Mouse (Mus musculus) cortical plate, adult 2 months (tissue): ENCODE results near the gene Traip.

Experiments used
- CTCF ChIP-seq: fragments of 200-500 bp; IDR thresholded peaks from 2 replicates; pipeline ENCODE4 v1.5.1; 2011; ENCODE audit warnings: mild to moderate bottlenecking, control low read depth, low read length; ENCODE audit not compliant: insufficient read depth; ENCODE audit errors: extremely low read depth
- POLR2A ChIP-seq: fragments of 200-500 bp; IDR thresholded peaks from 2 replicates; pipeline ENCODE4 v1.6.1; 2011; ENCODE audit warnings: mild to moderate bottlenecking, low read length, control low read depth; ENCODE audit not compliant: insufficient read depth; ENCODE audit errors: extremely low read depth

DNA sequence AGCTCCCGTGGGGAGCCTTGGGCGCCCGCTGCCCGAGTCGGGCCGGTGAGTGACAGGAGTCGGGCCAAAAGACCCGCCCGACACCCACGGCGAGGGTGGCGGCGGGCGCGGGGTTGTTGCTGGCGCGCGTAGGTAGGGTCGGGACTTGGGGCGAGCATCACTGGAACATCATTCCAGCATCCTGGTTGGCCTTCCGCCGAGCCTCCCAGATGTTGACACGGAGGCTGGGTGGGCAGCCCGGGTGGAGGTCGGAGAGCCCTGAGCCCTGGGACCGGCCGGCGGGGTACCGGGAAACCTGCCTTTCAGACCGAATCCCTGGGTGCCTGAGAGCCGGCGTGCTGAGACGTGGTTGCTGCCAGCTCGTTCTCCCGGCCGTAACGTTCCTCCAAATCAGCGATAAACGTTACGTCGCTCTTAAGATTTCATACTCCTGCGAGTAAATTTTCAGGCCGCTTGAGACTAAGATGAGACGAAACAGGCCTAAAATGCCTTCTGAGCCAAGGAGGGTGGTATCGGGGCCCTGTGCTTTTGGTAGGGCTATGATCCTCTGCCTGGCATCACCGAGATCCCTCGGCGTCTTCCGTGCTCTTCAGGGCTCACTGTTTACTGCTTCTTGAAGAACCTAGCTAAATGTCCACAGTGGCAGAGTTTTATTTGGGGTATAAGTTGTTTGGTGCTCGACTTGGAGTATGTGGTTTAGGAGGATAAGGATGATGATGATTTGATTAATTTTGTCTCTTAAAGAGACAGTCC, 53.0 kb downstream of the Traip start:
- no peak for TF ChIP-seq POLR2A
- TF ChIP-seq CTCF: no peak
